Mouse (Mus musculus) brain, adult 2 months (tissue): ENCODE measurements at regions not wholly inside any gene's neighbourhood (a gene's known extent, or its start where the extent isn't known, plus 50 kb on each side); places are given as distances from the start of the nearest gene placed in this dataset.

Experiments
- DNase-seq: peaks from one replicate; pipeline ENCODE4 v3.0.0; 2011; ENCODE audit warnings: low read depth, low spot score

- DNase-seq: no peak
These were observed 209.1 kb downstream of the Bcl2l11 start for GRCm38 (mm10) chr2:128334757-128335500.

- no peak for DNase-seq
These were observed 211.4 kb downstream of the Bcl2l11 start for GRCm38 (mm10) chr2:128337192-128337591.

GRCm38 (mm10) chr2:128337791-128338190 lies 212.0 kb downstream of the Bcl2l11 start:
- DNase-seq: no peak

DNA sequence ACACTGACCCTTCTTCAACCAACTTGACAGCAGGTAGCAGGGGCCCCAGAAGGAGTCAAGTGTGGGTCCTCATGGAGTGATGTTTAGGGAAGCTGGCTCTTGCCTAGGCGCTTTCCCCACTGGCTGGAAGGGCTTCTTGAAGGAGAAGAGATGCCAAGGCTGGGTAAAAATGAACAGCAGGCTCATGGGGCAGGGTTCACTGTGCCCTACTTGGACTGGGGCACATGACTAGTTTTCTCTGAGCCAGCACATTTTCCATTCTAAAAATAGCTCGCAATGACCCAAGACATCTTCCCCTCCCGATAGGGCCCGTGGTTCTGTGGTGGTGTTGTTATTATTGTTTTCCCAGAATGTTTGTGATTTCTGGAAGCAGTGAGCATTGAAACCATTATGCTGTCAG lies 212.6 kb downstream of the Bcl2l11 start:
- peak; percentile 22 for DNase-seq

DNA sequence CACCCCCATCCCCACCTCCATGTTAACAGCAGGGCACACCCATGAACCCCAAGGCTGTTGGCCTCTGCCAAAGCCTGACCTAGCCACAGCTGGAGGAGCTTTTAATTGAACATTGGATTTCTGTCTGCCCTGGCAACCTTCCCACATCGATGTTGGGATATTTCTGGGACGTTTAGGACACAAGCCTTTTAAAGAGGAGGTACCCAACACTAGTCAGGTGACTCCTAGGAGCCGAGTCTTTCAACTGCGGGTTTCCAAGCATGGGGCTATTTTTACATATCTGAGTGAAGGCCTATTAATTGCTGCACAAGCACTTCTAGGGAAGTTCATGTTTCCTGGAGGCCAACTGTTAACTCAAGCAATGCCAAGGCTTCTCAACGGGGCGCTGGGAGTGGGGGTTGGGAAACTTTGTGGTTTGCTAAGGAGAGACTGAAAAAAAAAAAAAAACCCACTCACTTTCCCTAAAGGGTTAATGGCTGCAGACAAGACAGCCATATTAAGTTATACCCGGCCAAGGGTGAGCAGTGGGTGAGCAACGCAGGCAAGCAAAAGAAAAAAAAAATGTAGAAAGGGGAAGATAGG lies 213.3 kb downstream of the Bcl2l11 start:
- DNase-seq: no peak

GRCm38 (mm10) chr2:128339643-128340487 lies 214.0 kb downstream of the Bcl2l11 start:
- DNase-seq: peak; percentile 52

DNA sequence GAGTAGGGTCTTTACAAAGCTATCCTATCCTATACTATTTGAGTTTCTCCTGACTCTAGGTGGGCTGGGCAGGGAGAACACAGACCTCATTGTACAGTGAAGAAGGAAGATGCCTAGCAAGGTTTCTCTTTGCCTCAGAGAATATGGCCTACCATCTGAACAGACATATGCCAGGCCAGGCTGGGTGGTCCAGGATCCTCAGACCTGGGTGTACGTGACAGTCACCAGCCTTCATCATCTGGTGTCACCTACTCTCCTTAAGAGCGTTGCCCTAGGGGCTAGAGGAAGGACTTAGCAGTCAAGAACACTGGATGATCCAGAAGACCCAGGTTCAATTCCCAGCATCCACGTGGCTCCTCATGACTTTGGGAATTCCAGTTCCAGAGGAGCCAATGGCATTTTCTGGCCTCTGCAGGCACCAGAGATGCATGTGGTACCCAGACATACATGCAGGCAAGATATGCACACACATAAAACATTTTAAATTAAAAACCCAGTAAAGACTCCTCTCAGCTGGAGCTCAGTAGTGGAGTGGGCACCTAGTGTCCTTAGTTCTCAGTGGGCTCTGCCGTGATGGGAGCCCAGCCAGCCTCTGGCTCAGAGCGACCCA lies 214.9 kb downstream of the Bcl2l11 start:
- no peak for DNase-seq

GRCm38 (mm10) chr2:128342212-128342611 lies 216.4 kb downstream of the Bcl2l11 start:
- no peak for DNase-seq

DNA sequence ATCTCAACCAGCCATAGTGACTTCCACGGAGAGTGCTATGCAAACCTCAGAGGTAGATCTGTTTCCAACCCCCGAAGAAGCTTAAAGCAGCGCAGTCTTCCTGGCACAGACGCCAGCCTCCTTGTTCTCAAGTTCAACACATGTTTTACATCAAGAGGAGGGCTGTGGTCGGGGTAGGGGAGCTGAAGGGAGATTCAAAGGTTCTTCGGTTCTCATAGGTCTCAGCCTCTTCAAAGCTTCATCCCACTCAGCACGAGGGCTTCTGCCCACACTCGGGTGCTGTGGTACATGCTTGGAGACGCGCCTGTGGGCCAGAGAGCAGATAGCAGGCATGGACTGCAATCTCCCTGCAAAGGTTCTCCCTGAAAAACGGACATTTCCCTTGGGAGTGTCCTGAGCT lies 219.7 kb downstream of the Bcl2l11 start:
- no peak for DNase-seq

- DNase-seq: no peak
These were observed 222.7 kb downstream of the Bcl2l11 start for GRCm38 (mm10) chr2:128348556-128348955.

DNA sequence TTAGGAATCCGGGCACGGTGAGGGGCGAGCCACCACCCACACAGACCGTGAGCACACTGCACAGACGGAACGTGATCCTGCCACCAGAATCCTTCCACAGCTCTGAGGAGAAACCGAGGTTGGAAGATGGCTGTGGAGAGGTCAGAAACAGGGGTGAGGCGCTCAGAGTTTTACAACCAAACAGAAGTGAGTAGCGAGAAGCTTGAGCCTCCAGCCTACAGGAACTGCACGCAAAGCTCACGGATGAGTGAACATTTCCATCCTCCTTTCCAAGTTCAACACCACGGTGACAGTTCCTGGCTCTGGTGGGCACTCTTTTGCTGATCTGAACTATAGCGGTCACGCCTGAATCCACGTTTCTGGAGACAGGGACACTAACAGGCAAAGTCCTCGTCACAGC lies 225.6 kb downstream of the Bcl2l11 start:
- no peak for DNase-seq

DNA sequence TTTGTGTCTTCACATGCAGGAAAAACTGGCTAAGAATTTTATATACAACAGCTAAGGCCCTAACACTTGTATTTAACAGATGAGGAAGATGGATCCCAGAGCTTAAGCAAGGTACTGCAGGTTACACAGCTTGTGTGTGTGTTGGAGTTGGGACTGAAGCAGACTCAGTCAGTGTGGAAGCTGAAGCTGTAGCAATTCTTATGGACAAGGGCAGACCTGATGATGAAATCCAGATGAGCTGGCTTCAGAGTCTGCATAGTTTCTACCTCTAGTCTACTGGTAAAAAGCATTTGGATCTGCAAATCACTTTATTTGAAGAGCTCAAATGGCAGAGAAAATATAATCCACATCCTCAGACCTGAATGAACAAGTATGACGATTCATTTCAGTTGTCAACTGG lies 226.7 kb downstream of the Bcl2l11 start:
- no peak for DNase-seq

GRCm38 (mm10) chr2:128353457-128353856 lies 227.6 kb downstream of the Bcl2l11 start:
- DNase-seq: no peak

- no peak for DNase-seq
These were observed 230.5 kb downstream of the Bcl2l11 start for GRCm38 (mm10) chr2:128356326-128356725.

GRCm38 (mm10) chr2:128359106-128359505 lies 231.9 kb upstream of the Spdye4c start:
- DNase-seq: no peak

DNA sequence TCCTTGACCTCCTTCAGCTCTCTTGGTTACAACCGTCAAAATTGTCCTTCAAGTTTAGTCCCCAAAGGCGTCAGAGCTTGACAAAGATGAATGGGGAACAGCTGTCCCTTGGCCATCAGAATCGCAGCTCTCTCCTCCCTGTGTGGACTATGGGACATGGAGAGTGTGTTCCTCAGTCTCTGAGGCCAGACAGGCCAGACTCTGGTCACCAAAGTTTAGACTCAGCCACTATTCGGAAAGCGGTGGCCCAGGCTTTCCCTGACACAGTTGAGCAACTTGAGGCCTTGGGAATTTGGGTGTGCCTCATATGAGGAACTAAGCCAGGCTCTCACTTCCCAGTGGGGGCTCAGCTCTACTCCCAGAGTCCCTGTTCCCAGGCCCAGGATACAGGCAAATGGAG lies 230.5 kb upstream of the Spdye4c start:
- DNase-seq: no peak

DNA sequence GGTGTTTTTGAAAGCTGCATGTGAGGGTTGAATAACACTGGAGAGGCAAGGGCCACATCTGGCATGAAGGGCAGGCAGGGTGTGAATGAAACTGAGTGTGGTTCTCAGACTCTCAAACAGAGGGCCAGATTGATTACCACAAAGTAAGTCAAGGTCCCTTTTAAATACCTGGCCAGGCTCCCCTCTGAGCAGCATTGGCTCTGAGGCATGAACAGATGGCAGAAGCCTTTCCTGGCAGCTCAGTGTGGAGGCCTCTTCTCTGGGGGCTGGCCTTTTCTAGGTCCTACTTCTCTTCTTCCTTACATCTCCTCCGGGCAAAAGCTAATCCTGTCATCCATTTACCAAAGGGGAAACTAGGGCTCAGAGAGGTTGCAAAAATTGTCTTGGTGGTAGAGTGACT lies 229.6 kb upstream of the Spdye4c start:
- DNase-seq: peak; percentile 79

DNA sequence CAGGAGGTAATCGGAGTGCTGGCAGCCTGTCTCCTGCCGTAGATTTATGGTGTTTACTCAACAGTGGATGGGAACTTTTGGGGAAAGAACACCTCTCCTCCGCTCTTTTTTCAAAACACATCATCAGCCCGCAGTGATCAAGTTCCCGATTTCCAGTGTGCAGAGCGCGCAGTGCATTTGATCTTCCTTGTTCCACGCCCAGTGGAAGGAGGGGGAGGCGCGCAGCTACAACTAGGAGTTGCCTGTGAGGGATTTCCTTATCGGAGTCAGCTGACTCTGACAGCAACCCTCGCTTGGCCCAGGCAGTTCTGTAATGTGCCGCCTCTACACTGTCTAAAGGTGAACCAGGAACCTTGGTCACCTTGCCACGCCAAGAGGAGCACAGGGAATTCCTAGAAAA lies 226.8 kb upstream of the Spdye4c start:
- DNase-seq: no peak

DNA sequence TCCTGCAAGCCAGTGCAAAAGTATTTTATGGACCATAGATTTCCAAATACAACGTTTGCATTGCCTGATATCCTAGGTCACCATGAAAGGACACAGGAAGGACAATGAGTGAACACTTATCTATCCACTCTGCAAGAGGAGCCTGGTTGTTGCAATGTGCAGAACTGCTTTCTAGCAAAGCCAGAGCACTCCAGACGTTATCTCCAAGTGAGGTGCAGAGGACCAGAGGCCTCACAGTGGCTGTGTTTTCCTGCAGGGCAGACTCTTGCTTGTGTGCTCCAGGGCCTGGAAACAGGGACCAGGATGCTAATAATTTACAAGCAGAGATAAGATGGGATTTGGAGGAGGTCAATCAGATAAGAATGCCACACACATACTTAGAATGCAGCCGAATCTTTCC lies 226.0 kb upstream of the Spdye4c start:
- DNase-seq: no peak

DNA sequence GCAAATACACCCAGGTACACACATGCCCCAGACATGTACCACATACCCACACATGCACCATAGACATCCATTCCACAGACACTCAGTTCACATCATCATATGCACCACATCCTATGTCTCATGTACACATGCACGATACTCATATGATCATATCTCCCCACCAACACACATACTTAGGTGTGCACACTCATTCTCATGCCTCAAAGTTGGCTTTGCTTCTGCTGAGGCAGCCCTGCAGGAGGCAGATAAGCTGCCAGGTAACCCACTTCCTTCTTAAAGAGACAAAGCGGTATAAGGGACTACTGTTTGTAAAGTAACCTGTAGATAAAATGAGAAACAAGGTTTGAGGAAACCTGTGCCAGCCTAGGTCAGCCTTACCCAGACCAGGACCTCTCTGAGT lies 225.2 kb upstream of the Spdye4c start:
- DNase-seq: no peak

DNA sequence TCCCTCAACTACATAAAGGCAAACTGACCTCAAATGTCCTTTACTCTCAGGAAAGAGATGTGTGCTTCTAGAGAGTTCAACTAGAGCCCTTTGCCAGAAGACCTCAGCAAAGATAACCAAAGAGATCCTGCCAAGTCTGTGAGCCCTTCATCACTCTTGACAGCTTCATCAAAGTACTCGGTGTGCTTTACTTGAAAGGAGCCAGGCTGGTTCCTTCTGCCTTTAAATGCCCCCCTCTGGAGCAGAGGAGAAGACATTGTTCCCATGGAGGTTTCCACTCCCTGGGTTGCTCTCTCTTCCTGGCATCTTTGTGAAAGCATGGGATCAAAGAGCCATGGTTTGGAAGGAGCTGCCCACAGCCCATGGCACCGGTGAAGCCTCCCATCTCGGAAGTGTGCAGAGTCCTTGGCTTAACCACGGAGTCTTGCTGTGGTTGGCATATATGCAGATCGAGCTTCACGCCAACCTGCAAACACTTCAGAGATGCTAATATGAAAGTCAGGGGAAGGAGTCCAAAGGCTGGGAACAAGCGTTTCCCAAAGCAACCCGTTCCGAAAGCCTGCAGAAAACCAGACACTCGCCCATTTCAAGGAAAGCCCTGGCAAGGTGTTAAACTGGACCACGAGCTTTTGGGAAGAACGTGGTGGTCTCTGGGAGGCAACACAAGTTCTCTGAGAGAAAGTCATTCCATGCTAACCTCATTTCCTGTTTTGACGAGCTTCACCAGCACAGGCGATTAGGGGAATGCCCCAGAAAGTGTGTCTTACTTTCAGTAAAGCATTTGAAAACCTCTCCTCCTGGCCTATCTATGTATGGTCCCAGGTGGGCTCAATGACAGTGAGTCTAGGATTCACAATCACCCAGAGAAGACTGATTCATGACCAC lies 223.5 kb upstream of the Spdye4c start:
- peak; percentile 42 for DNase-seq
